Mouse (Mus musculus): ENCODE measurements around the gene Scrg1. TPM values are rescaled to one million over a fixed set of nuclear protein-coding genes. Genes with fewer than 3 reads are reported as not detected.
"Not testable (repeated sequence)": the region's sequence is repeated elsewhere in the genome, so short reads cannot be mapped to it uniquely, and the experiment has no call there.

Gene Scrg1
- polyA plus RNA-seq, 1 experiment from 2014 or later, result 17.8 TPM

GRCm38 (mm10) chr8:57513178-57513661 lies 57.5 kb downstream of the Scrg1 start:
- H3K4me1 ChIP-seq, result peaks cover 13% of the 10 kb centered on the region
- H3K36me3 ChIP-seq, result peaks cover 30% of the 10 kb centered on the region
- H3K9me3 ChIP-seq; ATAC-seq (ENCODE audit: low FRiP score, low read depth); H3K27me3 ChIP-seq: not testable (repeated sequence)
- H3K4me2 ChIP-seq (replicated peaks), result peak overlapping the region; percentile 70
- WGBS, result 15% methylated on average over 10 of the region's 10 CpGs
- H3K4me3 ChIP-seq, result peak overlapping the region; percentile 59
- peak overlapping the region; percentile 100; the same call in 1 of the 2 replicates for H3K27ac ChIP-seq
- H3K9ac ChIP-seq, result peak overlapping the region; percentile 96

- not testable (repeated sequence) for H3K27ac ChIP-seq; H3K27me3 ChIP-seq; H3K4me3 ChIP-seq; H3K9me3 ChIP-seq; H3K4me1 ChIP-seq; ATAC-seq (ENCODE audit: low FRiP score, low read depth); H3K4me2 ChIP-seq (replicated peaks); H3K9ac ChIP-seq
- peaks cover 35% of the 10 kb centered on the region for H3K36me3 ChIP-seq
- WGBS, result 92% methylated on average over 5 of the region's 5 CpGs
Measured at GRCm38 (mm10) chr8:57516685-57517084, 61.0 kb downstream of the Scrg1 start.

GRCm38 (mm10) chr8:57517723-57518122 lies 62.0 kb downstream of the Scrg1 start:
- no peak for ATAC-seq (ENCODE audit: low FRiP score, low read depth)
- H3K27me3 ChIP-seq, result no peaks in the 10 kb centered on the region
- WGBS, result 91% methylated on average over 3 of the region's 3 CpGs
- peaks cover 9% of the 10 kb centered on the region for H3K4me1 ChIP-seq
- no peaks in the 10 kb centered on the region for H3K9me3 ChIP-seq
- H3K27ac ChIP-seq, result no peak overlapping the region
- no peak overlapping the region for H3K4me2 ChIP-seq (replicated peaks)
- H3K36me3 ChIP-seq, result peaks cover 40% of the 10 kb centered on the region
- H3K9ac ChIP-seq, result no peak overlapping the region
- no peak overlapping the region for H3K4me3 ChIP-seq

GRCm38 (mm10) chr8:57520186-57520786 lies 64.6 kb downstream of the Scrg1 start:
- no peaks in the 10 kb centered on the region for H3K27me3 ChIP-seq
- H3K36me3 ChIP-seq, result peaks cover 34% of the 10 kb centered on the region
- no peak for ATAC-seq (ENCODE audit: low FRiP score, low read depth)
- no peak overlapping the region for H3K4me3 ChIP-seq
- no peaks in the 10 kb centered on the region for H3K9me3 ChIP-seq
- no peak overlapping the region for H3K4me2 ChIP-seq (replicated peaks)
- H3K9ac ChIP-seq, result no peak overlapping the region
- WGBS, result 87% methylated on average over 12 of the region's 12 CpGs
- no peak overlapping the region for H3K27ac ChIP-seq
- H3K4me1 ChIP-seq, result no peaks in the 10 kb centered on the region

Other genes with a start within 250 kb of the Scrg1 start
- 10.8 and 11.4 TPM in 2 replicates for gene Hand2, start 134.9 kb upstream of the Scrg1 start, polyA plus RNA-seq (2015; fragmentation: Nextera tagmentation; extraction: Ambion mirVana)
- 40.7 and 42.8 TPM in 2 replicates for gene Sap30, start 31.9 kb downstream of the Scrg1 start, polyA plus RNA-seq (2015; fragmentation: Nextera tagmentation; extraction: Ambion mirVana)
- gene Hmgb2, start 56.0 kb downstream of the Scrg1 start, polyA plus RNA-seq (2015; fragmentation: Nextera tagmentation; extraction: Ambion mirVana), result 361 and 398 TPM in 2 replicates
- gene Galnt7, start 197.1 kb downstream of the Scrg1 start, polyA plus RNA-seq (2015; fragmentation: Nextera tagmentation; extraction: Ambion mirVana), result 12.5 and 13.1 TPM in 2 replicates